Mouse (Mus musculus): Measurements from ENCODE around the gene Ccr6.

DNA sequence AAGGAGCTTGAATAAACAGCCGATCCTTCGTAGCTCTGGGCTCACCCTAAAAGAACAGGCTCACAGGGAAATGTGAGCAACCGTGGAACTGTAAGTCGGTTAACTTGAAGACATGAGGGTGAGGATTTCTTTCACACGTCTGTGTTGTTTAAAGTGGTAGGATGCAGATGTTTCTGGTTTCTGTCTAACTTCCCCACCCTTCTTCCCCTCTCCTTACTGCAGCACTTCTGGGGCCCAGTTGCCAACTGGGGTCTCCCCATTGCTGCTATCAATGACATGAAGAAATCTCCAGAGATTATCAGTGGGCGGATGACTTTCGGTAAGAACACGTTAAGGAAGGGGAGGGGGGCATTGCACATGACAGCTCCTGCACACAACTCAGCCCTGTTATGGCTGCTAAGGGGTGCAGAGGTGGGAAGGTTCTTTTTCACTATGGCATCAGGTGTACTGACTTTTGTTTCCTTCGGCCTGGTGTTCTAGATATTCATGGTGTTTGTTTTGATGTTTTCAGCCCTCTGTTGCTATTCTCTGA is 60.5 kb downstream of the Ccr6 start:
- TF ChIP-seq CTCF (IDR thresholded peaks at IDR 0.05; ENCODE audit: low read depth) (no peak), EP300 (IDR thresholded peaks at IDR 0.05; ENCODE audit: low read depth) (no peak)
